Mouse (Mus musculus): ENCODE measurements around the gene Golgb1.

Golgb1 gene

GRCm38 (mm10) chr16:36874583-36875275, at the start of gene Golgb1, which contains the start of gene Eaf2:
TSS of gene Golgb1 (plus strand) at chr16:36875140.
TSS of gene Eaf2 (minus strand) at chr16:36875003.
- in situ Hi-C loops (cut with MboI; ENCODE audit: unreplicated experiment in 2 of 2), result loop anchor here (5.0 to 25.0 kb wide), 5 partner anchors 42 to 813 kb away; partner anchors contain the start of genes Gtf2e1 (in 2 of the 2) and Rabl3 (in 2 of the 2)

DNA sequence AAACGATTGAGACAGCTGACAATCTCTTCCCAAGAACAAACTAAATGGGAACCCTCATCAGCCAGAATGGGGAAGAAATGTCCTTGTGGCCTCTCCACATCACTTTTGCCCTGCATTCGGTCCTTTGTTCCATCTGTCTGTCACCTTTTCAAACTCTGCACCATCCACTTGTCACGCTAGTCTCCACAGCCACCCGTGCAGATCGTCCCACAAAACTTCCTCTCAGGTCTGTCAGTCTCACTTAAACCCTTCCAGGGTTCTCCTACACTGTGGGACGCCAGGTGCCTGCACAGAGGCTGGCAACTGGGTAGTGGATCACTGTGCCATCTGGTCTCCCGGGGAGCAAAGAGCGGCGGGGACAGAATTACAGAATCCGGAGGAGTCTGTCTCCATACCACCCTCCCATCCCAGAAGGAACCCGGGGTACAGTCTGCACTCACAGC, 47.3 kb upstream of the Golgb1 start:
- in situ Hi-C loops (cut with MboI; ENCODE audit: unreplicated experiment in 2 of 2), result loop anchor here in 1 of 2 experiments (10.0 to 25.0 kb wide), 2 partner anchors 953 to 1260 kb away; partner anchors contain the start of genes Gsk3b and Parp14

DNA sequence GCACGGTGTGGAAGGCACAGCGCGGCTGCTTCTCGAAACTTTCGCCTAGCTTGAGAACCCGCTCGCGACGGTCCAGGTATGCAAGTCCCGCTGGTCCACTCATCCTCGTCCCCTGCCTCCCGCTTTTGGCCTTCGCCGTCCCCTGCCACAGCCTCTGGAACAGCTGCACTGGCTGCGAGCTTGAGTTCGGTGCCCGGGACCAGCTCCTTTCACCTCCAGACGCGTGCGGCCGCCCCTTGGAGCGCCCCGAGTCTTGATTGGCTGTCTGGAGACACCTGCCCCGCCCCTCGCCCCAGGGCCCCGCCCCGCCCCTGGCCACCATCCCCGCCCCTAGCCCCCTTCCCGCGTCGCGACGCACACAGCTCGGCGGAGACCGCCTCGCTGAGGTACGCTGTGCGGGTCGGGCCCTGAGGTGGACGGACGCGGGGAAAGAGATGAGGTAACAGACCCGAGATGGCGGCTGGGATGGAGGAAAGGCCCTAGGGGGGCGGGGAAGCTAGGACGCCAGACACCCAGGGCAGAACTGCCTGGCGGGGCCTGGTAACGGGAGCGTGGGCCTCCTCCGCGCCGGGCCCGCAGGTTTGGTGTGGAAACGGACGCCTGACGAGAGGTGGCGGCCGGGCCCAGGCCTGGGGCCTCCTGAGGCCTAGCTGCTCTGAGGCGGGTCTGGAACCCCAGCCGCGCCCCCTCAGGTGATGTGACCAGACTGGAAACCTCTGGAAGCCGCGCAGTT, 46.7 kb upstream of the Golgb1 start, which contains the start of gene Iqcb1:
Iqcb1 (plus strand) TSS at position 332 of the 733 bp plus-strand sequence.
- in situ Hi-C loops (cut with MboI; ENCODE audit: unreplicated experiment in 2 of 2), result loop anchor here in 1 of 2 experiments (10.0 to 25.0 kb wide), 2 partner anchors 953 to 1259 kb away; partner anchors contain the start of genes Gsk3b and Parp14

GRCm38 (mm10) chr16:36828820-36829219, 46.1 kb upstream of the Golgb1 start:
- in situ Hi-C loops (cut with MboI; ENCODE audit: unreplicated experiment in 2 of 2), result loop anchor here in 1 of 2 experiments (10.0 to 25.0 kb wide), 2 partner anchors 954 to 1258 kb away; partner anchors contain the start of genes Gsk3b and Parp14

GRCm38 (mm10) chr16:36846894-36847293, 28.0 kb upstream of the Golgb1 start:
- in situ Hi-C loops (cut with MboI; ENCODE audit: unreplicated experiment in 2 of 2), result loop anchor here in 1 of 2 experiments (10.0 to 25.0 kb wide), 2 partner anchors 1082 to 1240 kb away; partner anchors contain the start of genes Dirc2 and Gsk3b

- in situ Hi-C loops (cut with MboI; ENCODE audit: unreplicated experiment in 2 of 2), result no loop called here
Measured at GRCm38 (mm10) chr16:36851202-36851601, 23.7 kb upstream of the Golgb1 start.

DNA sequence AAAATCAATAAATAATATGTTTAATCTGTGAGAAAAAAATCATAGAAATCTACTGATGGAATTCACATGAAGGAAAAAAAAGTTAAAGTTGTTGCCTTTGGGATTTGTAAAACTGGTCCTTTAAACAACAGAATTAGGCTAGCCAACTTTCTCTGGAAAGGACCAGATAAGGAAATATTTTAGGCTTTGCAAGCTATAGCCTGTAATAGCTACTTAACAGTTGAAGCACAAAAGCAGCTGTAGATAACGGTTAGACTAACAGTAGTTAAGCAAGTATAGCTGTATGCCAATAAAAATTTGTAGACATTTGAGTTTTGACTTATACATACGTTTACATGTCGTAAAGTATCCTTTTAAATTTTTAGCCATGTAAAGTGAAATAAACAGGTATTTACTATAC, 11.4 kb upstream of the Golgb1 start:
- in situ Hi-C loops (cut with MboI; ENCODE audit: unreplicated experiment in 2 of 2), result no loop called here

GRCm38 (mm10) chr16:36869442-36869841, 5.5 kb upstream of the Golgb1 start:
- in situ Hi-C loops (cut with MboI; ENCODE audit: unreplicated experiment in 2 of 2), result no loop called here

GRCm38 (mm10) chr16:36875276-36875851, 424 bp downstream of the Golgb1 start:
- in situ Hi-C loops (cut with MboI; ENCODE audit: unreplicated experiment in 2 of 2), result loop anchor here (5.0 to 25.0 kb wide), 5 partner anchors 43 to 812 kb away; partner anchors contain the start of genes Gtf2e1 (in 2 of the 2) and Rabl3 (in 2 of the 2)

DNA sequence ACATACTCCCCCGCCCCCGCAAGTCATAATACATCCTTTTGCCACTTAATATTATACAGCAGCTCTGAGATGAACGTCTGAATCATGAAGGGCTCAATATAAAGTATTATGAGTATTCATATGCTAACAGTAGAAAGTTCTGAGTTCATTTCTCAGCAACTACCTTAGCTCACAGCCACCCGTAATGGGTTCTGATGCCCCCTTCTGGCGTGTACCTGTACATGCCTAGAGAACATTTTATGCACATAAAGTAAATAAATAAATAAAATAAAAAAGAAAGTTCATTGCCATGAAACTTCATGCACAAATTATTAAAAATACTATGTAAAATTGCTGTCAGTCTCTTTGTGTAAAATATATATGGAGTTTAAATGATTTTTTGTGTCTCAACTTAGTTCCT, 2.4 kb downstream of the Golgb1 start:
- in situ Hi-C loops (cut with MboI; ENCODE audit: unreplicated experiment in 2 of 2), result loop anchor here (5.0 to 25.0 kb wide), 5 partner anchors 45 to 810 kb away; partner anchors contain the start of genes Gtf2e1 (in 2 of the 2) and Rabl3 (in 2 of the 2)

DNA sequence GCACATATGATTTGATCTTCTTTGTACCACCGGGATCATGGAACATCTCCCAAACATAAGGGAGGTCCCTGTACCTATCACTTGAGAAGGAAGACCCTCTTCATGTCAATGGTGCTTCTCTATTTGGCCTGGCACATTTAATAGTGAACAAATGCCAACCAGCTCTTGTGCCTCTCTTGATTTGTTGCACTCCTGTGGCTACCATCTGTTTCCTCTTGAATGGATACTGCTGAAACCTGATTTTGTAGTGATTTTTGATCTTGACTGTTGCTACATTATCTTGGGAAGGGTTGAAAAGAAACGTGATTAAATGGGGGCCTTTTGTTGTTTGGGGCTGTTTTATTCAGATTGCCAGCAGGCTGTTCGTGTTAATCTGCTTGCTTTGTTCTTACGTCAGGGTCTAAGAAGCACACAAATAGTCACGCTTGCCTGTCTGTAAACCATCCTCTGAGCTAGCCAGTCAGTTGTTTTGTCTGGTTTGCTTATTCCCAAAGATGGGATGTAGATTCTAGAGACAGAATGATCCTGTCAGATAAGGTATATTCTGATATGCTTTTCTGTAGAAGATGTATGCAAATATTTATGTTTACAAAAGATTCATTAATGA, 7.9 kb downstream of the Golgb1 start:
- in situ Hi-C loops (cut with MboI; ENCODE audit: unreplicated experiment in 2 of 2), result loop anchor here (5.0 to 25.0 kb wide), 7 partner anchors 34 to 804 kb away; partner anchors contain the start of genes Gtf2e1 (in 2 of the 2) and Rabl3 (in 2 of the 2)

DNA sequence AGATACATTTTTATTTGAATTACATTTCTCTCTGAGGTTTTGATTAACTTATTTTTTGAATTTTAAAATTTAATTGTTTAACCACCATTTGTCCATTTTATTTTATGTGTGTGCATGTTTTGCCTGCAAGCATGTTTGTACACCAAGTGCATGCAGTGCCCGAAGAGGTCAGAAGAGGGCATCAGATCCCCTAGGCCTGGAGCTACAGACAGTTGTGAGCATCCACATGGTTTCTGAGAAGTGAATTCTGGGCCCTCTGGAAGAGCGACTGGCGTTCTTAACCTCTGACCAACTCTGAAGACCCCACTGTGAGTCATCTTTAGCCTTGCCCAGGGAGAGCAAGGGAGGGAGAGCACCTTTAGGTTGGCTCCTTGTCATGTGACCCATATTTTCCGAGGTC, 9.9 kb downstream of the Golgb1 start:
- in situ Hi-C loops (cut with MboI; ENCODE audit: unreplicated experiment in 2 of 2), result loop anchor here (5.0 to 25.0 kb wide), 8 partner anchors 32 to 802 kb away; partner anchors contain the start of genes Gtf2e1 (in 2 of the 2) and Rabl3 (in 2 of the 2)

GRCm38 (mm10) chr16:36885912-36886311, 11.0 kb downstream of the Golgb1 start:
- in situ Hi-C loops (cut with MboI; ENCODE audit: unreplicated experiment in 2 of 2), result loop anchor here (5.0 to 25.0 kb wide), 4 partner anchors 121 to 801 kb away; partner anchors contain the start of genes Gtf2e1 (in 2 of the 2) and Rabl3 (in 2 of the 2)

- in situ Hi-C loops (cut with MboI; ENCODE audit: unreplicated experiment in 2 of 2), result loop anchor here (5.0 to 25.0 kb wide), 4 partner anchors 120 to 800 kb away; partner anchors contain the start of genes Gtf2e1 (in 2 of the 2) and Rabl3 (in 2 of the 2)
Measured at GRCm38 (mm10) chr16:36887546-36887945, 12.6 kb downstream of the Golgb1 start.

DNA sequence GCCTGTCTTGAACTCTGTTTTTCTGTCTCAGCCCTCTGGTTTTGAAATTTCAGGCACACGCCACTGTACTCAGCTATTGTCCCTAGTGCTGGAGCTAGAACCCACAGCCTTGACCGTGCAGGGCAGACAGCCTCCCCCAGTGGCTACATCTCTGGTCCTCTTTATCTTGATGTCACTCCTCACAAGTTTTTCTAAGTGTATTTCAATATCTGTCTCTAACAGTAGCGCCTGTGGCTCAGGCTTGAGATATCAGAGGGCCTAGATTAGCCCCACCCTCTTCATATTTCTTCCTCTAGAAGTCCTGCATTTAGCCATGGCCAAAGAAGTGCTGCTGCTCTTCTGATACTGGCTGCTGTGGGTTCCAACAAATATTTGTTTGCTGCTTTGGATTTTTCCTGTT, 15.6 kb downstream of the Golgb1 start:
- in situ Hi-C loops (cut with MboI; ENCODE audit: unreplicated experiment in 2 of 2), result loop anchor here (25.0 kb wide), 2 partner anchors 647 to 797 kb away; partner anchors contain the start of genes Gtf2e1 (in 2 of the 2) and Rabl3 (in 2 of the 2)

DNA sequence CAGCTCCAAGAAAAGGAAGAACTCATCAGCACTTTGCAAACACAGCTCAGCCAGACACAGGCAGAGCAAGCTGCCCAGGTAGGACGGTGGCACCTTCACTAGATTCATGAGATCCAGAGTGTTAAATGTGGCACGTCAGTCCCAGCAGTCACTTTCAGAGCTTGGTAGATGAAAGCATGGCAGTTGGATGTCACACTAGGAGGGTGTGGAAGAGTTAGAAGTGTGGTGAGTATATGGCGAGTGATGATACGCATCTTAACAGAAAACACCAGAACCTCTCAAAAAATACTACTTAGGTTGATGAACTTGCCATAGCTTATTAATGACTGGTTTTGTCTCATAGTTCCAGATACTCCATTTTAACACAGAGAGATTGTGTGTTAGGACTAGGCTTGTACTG, 16.5 kb downstream of the Golgb1 start:
- in situ Hi-C loops (cut with MboI; ENCODE audit: unreplicated experiment in 2 of 2), result loop anchor here (25.0 kb wide), 2 partner anchors 646 to 796 kb away; partner anchors contain the start of genes Gtf2e1 (in 2 of the 2) and Rabl3 (in 2 of the 2)

GRCm38 (mm10) chr16:36893317-36893716, 18.4 kb downstream of the Golgb1 start:
- in situ Hi-C loops (cut with MboI; ENCODE audit: unreplicated experiment in 2 of 2), result loop anchor here (25.0 kb wide), 2 partner anchors 644 to 794 kb away; partner anchors contain the start of genes Gtf2e1 (in 2 of the 2) and Rabl3 (in 2 of the 2)

GRCm38 (mm10) chr16:36896712-36897111, 21.8 kb downstream of the Golgb1 start:
- in situ Hi-C loops (cut with MboI; ENCODE audit: unreplicated experiment in 2 of 2), result loop anchor here (25.0 kb wide), 2 partner anchors 641 to 791 kb away; partner anchors contain the start of genes Gtf2e1 (in 2 of the 2) and Rabl3 (in 2 of the 2)

- in situ Hi-C loops (cut with MboI; ENCODE audit: unreplicated experiment in 2 of 2), result no loop called here
Measured at GRCm38 (mm10) chr16:36903156-36903555, 28.2 kb downstream of the Golgb1 start.
